Mouse (Mus musculus): ENCODE measurements around the gene Faim. TPM values are rescaled to one million over a fixed set of nuclear protein-coding genes. Genes with fewer than 3 reads are reported as not detected.

Gene Faim
- total RNA-seq (2021), result 10 to 100 TPM; 34.3 to 41.1 TPM
- long read RNA-seq, experiment 1, transcript Faim-201 (5 exons, 1,019 nt), result minor isoform, 11 of 45 reads
- long read RNA-seq, experiment 1, transcript Faim-202 (6 exons, 803 nt), result major isoform, 26 of 45 reads
- long read RNA-seq, experiment 1, partial matches to known transcripts, result 7 of 45 reads
- long read RNA-seq, experiment 1, other reads (novel, unspliced or antisense), result 1 of 45 reads
- long read RNA-seq, experiment 2, transcript Faim-202 (6 exons, 803 nt), result major isoform, 30 of 40 reads
- long read RNA-seq, experiment 2, partial matches to known transcripts, result 5 of 40 reads
- long read RNA-seq, experiment 2, other reads (novel, unspliced or antisense), result 1 of 40 reads

DNA sequence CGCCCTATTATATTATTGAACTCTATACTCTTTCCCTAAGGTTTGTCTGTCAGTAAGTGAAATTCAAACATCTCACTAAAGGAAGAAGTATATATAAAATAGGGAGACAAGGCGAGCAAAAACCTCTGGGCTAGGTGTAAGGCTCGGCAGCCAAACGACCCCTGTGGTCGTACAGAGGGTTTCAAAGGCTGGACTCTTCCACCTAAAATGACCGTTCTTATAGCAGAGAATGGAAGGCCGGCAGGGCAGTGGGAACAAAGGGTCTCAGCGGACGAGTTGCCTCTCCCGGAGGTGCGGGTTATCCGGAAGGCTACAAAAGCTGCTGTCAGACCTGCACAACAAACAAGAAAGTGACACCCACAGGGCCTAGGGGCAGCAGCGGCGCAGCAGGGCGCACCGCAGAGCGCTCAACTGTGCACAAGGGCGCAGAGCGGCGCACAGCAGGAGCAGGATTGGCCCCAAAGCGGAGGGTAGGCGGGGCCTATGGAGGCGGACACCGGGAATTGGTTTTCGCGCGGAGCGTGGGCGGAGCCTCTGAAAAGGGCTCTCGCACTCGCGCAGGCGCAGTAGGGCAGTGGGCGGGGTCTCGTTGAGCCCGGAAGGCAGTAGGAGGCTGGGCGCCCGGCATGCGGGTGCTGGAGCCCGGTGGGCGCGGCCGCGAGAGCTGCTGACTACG lies at the start of gene Faim:
Gene Faim (plus strand): TSS at position 574 of the 676 bp plus-strand sequence.
- DNase-seq (ENCODE audit: low spot score in 2 of 2), result peak; percentile 100

- no peak for DNase-seq (ENCODE audit: low spot score in 2 of 2)
These were observed 46.9 kb upstream of the Faim start for GRCm38 (mm10) chr9:98939290-98939689.

- peak; percentile 25 to 36 for DNase-seq (ENCODE audit: low spot score in 2 of 2)
These were observed 33.8 kb upstream of the Faim start for GRCm38 (mm10) chr9:98952171-98953050.

DNA sequence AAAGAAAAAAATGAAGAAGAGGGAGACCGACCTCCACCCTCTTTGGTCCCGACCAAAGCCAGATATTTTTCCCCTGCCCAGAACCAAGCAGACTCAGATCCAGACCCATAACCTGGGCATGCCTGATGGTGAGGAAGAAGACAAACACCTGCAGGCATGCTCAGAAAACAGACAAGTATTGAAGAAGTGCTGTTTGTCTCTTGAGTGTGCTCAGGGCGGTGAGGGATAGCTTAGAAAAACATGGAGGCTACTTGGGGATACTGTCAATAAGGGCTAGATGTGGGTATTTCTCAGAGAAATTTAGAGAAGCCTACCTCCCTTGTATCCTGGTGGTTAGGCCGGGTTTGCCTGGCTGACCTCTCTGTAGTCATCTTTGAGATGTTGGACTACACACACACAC lies 32.9 kb upstream of the Faim start:
- no peak for DNase-seq (ENCODE audit: low spot score in 2 of 2)

DNA sequence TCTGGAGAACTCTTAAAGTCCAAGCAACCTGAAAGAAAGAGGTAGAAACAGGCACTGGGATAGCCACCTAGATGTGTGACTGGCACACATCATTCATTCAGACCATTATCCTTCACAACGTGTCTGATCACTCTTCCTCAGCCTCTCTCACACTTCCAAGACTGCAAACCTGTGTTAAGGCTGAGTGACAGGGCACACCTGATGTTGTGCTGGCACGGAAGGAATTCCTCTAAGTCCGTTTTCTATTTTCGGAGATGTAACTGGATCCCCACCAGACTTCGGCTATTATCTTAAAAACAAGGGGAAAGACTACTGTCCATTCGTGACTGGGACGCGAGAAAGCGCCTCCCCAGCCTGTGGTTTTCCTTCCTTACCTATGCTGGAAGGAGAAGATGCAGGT lies 32.3 kb upstream of the Faim start:
- no peak for DNase-seq (ENCODE audit: low spot score in 2 of 2)

GRCm38 (mm10) chr9:98954391-98955102 lies 31.6 kb upstream of the Faim start:
- DNase-seq (ENCODE audit: low spot score in 2 of 2), result no peak

GRCm38 (mm10) chr9:98955103-98955715 lies 31.0 kb upstream of the Faim start, which contains the start of gene Foxl2:
Gene Foxl2 (plus strand): TSS chr9:98955288.
- no peak for DNase-seq (ENCODE audit: low spot score in 2 of 2)

- no peak for DNase-seq (ENCODE audit: low spot score in 2 of 2)
These were observed 30.4 kb upstream of the Faim start for GRCm38 (mm10) chr9:98955716-98956224.

GRCm38 (mm10) chr9:98956591-98957381 lies 29.4 kb upstream of the Faim start:
- DNase-seq (ENCODE audit: low spot score in 2 of 2), result no peak

GRCm38 (mm10) chr9:98957751-98958351 lies 28.3 kb upstream of the Faim start:
- no peak for DNase-seq (ENCODE audit: low spot score in 2 of 2)

DNA sequence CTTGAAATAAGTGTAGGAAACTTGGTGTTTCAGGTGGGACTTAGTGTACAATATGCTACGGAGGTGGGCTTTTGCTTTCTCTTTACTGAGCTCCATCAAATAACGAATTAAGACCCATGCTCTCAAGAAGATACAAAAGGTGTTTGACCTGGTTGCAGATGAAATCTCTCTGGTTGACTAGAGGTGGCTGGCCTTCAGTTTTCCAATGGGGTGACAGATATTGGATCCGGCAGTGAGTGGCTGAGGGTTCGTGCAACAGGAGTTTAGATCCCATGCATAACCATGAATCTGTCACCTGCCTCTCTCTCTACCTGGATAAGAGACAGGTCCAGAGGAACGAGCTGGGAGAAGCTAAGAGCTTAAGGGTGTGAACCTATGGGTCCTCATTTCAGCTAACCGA lies 27.5 kb upstream of the Faim start:
- no peak for DNase-seq (ENCODE audit: low spot score in 2 of 2)

DNA sequence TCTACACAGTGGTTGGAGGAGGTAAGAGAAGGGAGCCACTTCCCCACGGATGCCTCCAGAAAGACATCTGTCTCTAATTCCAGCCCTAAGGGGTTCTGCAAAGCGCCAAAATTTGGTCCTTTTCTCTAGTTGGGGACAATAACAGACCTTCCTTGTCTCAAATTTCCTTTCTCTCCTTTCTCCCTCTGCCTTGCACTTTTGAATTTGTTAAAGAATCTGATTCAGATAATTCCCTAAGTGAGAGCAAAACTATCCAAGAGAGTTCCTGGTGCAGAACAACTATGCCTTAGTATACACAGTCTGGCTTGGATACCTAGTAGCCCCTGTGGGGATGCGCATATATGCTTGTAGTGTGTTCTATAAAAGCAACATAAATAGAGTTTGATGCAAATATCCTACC lies 26.3 kb upstream of the Faim start:
- no peak for DNase-seq (ENCODE audit: low spot score in 2 of 2)

GRCm38 (mm10) chr9:98960348-98960747 lies 25.8 kb upstream of the Faim start:
- no peak for DNase-seq (ENCODE audit: low spot score in 2 of 2)

DNA sequence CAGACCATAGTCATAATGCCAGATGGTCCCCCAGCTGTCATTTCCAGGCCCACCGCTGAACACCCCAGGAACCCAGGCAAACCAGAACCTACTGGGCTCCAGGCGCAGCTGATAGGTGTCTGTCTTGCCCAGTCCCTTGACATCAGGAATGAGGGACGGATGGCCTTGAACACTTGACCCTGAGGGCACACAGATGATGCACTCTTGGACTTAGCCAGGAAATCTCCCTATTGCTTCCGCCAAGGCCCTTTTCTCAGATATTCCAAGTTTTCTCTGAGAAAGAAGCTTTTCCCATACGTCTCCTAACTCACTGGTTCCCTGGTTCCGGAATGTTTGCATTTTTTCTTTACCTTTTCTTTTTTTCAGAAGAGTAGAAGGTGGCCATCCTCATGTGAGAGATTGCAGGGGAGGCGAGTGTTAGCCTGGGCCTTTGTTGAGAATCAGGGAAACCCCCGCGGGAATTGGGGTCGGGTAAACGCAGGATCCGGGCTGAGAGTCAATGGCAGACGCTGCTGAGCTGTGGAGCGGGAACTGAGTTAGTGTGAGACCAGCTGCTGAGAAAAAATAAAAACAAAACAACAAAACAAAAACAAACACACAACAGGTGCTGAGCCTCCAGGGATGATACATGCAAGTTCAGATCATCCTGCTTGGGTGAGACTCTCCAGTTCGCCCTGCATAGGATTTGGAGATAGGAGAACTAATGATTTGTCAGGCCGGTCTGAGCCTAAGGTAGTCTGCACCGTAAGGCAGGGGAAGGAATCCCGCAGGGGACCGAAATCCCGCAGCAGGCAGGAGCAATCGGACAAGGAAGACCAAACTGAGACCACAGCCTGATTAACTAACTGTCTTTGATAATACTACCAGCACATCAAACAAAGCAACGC lies 24.3 kb upstream of the Faim start:
- DNase-seq (ENCODE audit: low spot score in 2 of 2), result no peak

DNA sequence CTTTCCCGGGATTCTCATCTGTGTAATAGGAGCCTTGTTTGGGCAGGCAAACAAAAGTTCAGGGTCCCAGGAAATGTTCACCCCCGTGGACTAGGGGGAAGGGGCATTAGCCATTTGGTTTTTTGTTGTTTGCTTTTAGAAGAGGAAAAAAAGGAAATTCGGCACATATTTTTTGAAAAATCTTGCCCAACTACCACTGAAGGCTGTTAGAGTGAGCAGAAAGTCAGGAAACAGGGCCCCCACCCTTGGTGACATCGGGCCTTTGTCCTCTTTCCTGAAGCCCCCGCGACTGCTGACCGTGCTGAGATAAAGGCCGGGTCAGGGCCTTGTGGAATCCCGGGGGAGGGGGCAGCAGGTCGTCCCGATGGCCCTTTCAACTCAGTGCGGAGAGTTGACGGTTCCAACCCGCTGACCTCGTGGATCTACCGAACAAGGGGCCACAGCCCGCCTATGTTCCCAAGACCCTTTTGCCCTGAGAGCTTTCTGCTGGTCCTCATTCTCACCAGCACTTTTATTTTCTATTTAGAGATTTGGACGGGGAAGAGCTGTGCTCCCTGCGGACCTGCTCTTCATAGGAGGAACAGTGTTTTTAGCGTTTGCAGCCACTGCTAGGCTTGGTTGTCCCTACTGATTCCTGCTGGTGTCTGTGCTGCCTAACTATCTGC lies 23.6 kb upstream of the Faim start:
- no peak for DNase-seq (ENCODE audit: low spot score in 2 of 2)

- DNase-seq (ENCODE audit: low spot score in 2 of 2), result no peak
These were observed 22.5 kb upstream of the Faim start for GRCm38 (mm10) chr9:98963661-98964060.

DNA sequence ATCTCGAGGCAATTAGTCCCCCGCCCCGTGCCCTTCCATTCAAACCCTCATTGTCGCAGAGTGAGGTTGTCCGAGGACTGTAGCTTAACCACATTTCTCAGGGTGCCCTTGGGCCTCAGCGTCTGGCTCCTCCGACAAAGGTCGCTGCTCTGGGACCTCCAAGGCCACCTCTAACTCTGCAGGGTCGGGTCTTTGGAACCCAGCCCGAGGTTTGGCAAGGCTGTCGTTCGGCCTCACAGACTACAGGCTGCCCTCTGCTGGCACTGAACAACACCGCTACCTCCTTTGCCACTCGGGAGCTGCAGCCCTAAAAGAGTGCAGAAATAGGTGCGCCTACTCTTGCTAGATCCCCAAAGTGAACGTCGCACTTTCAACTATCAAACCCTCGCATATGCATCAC lies 21.1 kb upstream of the Faim start:
- DNase-seq (ENCODE audit: low spot score in 2 of 2), result peak in 1 of 2 experiments; percentile 21

GRCm38 (mm10) chr9:98973101-98973521 lies 13.1 kb upstream of the Faim start:
- no peak for DNase-seq (ENCODE audit: low spot score in 2 of 2)
